9 mouse cellular contexts compared by ENCODE assay signal in genomic region chr1:179958871-179959720, GRCm38 (mm10). TPM values are rescaled to one million over a fixed set of nuclear protein-coding genes. Genes with fewer than 3 reads are reported as not detected.
DNase-seq lines count a peak whose midpoint lies in the region; ATAC-seq and TF ChIP-seq lines count a peak whose summit lies in the region.
"Had no signal": no experiment of that assay in that cellular context is flagged by ENCODE, and none has a peak within 500 bp of the region (broad histone marks: within the 10 kb centered on the region; RNA-seq: fewer than 3 reads in every experiment).

No protein-coding gene starts in this region.

- peak overlapping the region; percentile 97 for H3K27ac ChIP-seq in left cerebral cortex, adult 2 months
- peak overlapping the region; percentile 98 for H3K27ac ChIP-seq in forebrain, postnatal 0 days (ENCODE audit: low read depth, low read length)
- H3K27ac ChIP-seq in limb, embryonic 15.5 days, result peak overlapping the region; percentile 95
- H3K27ac ChIP-seq: macrophage had no signal

- H3K36me3 ChIP-seq in forebrain, postnatal 0 days (ENCODE audit: insufficient read depth), result no peaks in the 10 kb centered on the region
- no peaks in the 10 kb centered on the region for H3K36me3 ChIP-seq in limb, embryonic 15.5 days
- no peaks in the 10 kb centered on the region for H3K36me3 ChIP-seq in myocyte (ENCODE audit: control insufficient read depth, insufficient read depth)

- TF ChIP-seq POLR2A in myocyte (IDR thresholded peaks at IDR 0.05; ENCODE audit: insufficient read length, low read depth), result no peak

- WGBS in forebrain, postnatal 0 days, result 6% methylated on average over 32 of the region's 41 CpGs
- WGBS in limb, embryonic 15.5 days, result 3% methylated on average over 41 of the region's 41 CpGs

- H3K79me2 ChIP-seq in myocyte (ENCODE audit: control insufficient read depth, insufficient read depth), result peaks cover 33% of the 10 kb centered on the region

- peak; percentile 23 to 30 for DNase-seq in left cerebral cortex, adult 2 months (ENCODE audit: extremely low spot score in 1 of 2, low spot score in 2 of 2)
- no peak for DNase-seq in left cerebral cortex, postnatal 4 days
- peak; percentile 55 to 63 for DNase-seq in cerebellum, adult 18-20 months
- peak; percentile 58 for DNase-seq in forebrain, postnatal 0 days
- DNase-seq in kidney, adult 11 months, result peak; percentile 32
- peak; percentile 5 to 7 for DNase-seq in thymus, adult 18-20 months

- no peaks in the 10 kb centered on the region for H3K9me3 ChIP-seq in forebrain, postnatal 0 days (ENCODE audit: low read length)
- no peaks in the 10 kb centered on the region for H3K9me3 ChIP-seq in limb, embryonic 15.5 days

- peak overlapping the region; percentile 88 for H3ac ChIP-seq in myocyte (ENCODE audit: control insufficient read depth, insufficient read length)

- TF ChIP-seq CTCF in left cerebral cortex, adult 2 months (IDR thresholded peaks at IDR 0.05), result no peak
- TF ChIP-seq CTCF in forebrain, postnatal 0 days (IDR thresholded peaks at IDR 0.05; ENCODE audit: low read depth), result no peak

- peak overlapping the region; percentile 91 for H3K4me3 ChIP-seq in left cerebral cortex, adult 2 months
- peak overlapping the region; percentile 89 for H3K4me3 ChIP-seq in forebrain, postnatal 0 days (ENCODE audit: low read depth, low read length)
- H3K4me3 ChIP-seq in limb, embryonic 15.5 days, result peak overlapping the region; percentile 80
- peak overlapping the region; percentile 77 for H3K4me3 ChIP-seq in myocyte

- peak; percentile 1; the same call in 1 of the 2 replicates for ATAC-seq in forebrain, postnatal 0 days
- ATAC-seq in limb, embryonic 15.5 days (ENCODE audit: insufficient number of reproducible peaks, low FRiP score, low TSS enrichment, low read depth), result peak; percentile 14; the same call in 1 of the 2 replicates

- H3K4me1 ChIP-seq in forebrain, postnatal 0 days (ENCODE audit: insufficient read depth), result peaks cover 8% of the 10 kb centered on the region
- peaks cover 21% of the 10 kb centered on the region for H3K4me1 ChIP-seq in limb, embryonic 15.5 days

- peak overlapping the region; percentile 80 for H3K4me2 ChIP-seq in forebrain, postnatal 0 days (ENCODE audit: low read depth)
- peak overlapping the region; percentile 79 for H3K4me2 ChIP-seq in limb, embryonic 15.5 days
- H3K4me2 ChIP-seq in myocyte (ENCODE audit: low read depth), result peak overlapping the region; percentile 72

- H3K9ac ChIP-seq in forebrain, postnatal 0 days, result peak overlapping the region; percentile 92
- peak overlapping the region; percentile 87 for H3K9ac ChIP-seq in limb, embryonic 15.5 days

- intact Hi-C loops in left cerebral cortex, adult 2 months (cut with DNase I), result loop anchor here (2.0 kb wide), 1 partner anchor 100 kb away; no protein-coding TSS in a partner anchor
- intact Hi-C loops in left cerebral cortex, postnatal 4 days (cut with DNase I), result no loop called here

- no peaks in the 10 kb centered on the region for H3K27me3 ChIP-seq in forebrain, postnatal 0 days (ENCODE audit: insufficient read depth, low read length)
- H3K27me3 ChIP-seq in limb, embryonic 15.5 days, result no peaks in the 10 kb centered on the region
- no peaks in the 10 kb centered on the region for H3K27me3 ChIP-seq in myocyte (ENCODE audit: control insufficient read depth, insufficient read depth, insufficient read length)

TF ChIP-seq in myocyte, 11 proteins besides CTCF, POLR2A, EP300 and RAD21:
- TF ChIP-seq MYOD1 (IDR thresholded peaks at IDR 0.05; ENCODE audit: control insufficient read depth in 1 of 3, insufficient read length in 2 of 3, low read depth in 2 of 3) (no peak), MAX (IDR thresholded peaks at IDR 0.05; ENCODE audit: low read depth) (no peak), E2F4 (IDR thresholded peaks at IDR 0.05; ENCODE audit: insufficient read depth) (no peak), TCF12 (IDR thresholded peaks at IDR 0.05; ENCODE audit: insufficient read depth, poor library complexity, severe bottlenecking) (no peak), USF1 (IDR thresholded peaks at IDR 0.05; ENCODE audit: low read depth) (no peak), CEBPB (IDR thresholded peaks at IDR 0.05; ENCODE audit: insufficient read depth, poor library complexity, severe bottlenecking) (no peak), MYOG (IDR thresholded peaks at IDR 0.05; ENCODE audit: control insufficient read depth in 1 of 3, insufficient read depth in 1 of 3, insufficient read length in 2 of 3, low read depth in 2 of 3) (no peak), TCF3 (IDR thresholded peaks at IDR 0.05; ENCODE audit: insufficient read length, low read depth) (no peak)

RNA-seq across cellular contexts. Expression of gene Cdc42bpa, which starts 1.2 kb away (rescaled TPM):
- total RNA-seq in left cerebral cortex, adult 2 months (2021), result 100 to 1,000 TPM; 261 TPM
- total RNA-seq in left cerebral cortex, postnatal 4 days (2021), result 100 to 1,000 TPM; 185 to 187 TPM
- total RNA-seq in forebrain, postnatal 0 days (2014; rRNA removed), result 92.9 and 111 TPM in 2 replicates
- 14.0 and 25.2 TPM in 2 replicates for polyA plus RNA-seq in forebrain, postnatal 0 days (2015; fragmentation: Nextera tagmentation; extraction: Ambion mirVana)
- 15.7 and 17.6 TPM in 2 replicates for polyA plus RNA-seq in limb, embryonic 15.5 days (2015; fragmentation: Nextera tagmentation; extraction: Ambion mirVana)
- 14.3 TPM for polyA plus RNA-seq in myocyte (2012; fragmentation: generic; extraction: Trizol)
